Mouse (Mus musculus): ENCODE measurements around the gene Ctss. TPM values are rescaled to one million over a fixed set of nuclear protein-coding genes. Genes with fewer than 3 reads are reported as not detected.

Gene Ctss
- polyA plus RNA-seq, 1 experiment from 2014 or later = 25.7 TPM

DNA sequence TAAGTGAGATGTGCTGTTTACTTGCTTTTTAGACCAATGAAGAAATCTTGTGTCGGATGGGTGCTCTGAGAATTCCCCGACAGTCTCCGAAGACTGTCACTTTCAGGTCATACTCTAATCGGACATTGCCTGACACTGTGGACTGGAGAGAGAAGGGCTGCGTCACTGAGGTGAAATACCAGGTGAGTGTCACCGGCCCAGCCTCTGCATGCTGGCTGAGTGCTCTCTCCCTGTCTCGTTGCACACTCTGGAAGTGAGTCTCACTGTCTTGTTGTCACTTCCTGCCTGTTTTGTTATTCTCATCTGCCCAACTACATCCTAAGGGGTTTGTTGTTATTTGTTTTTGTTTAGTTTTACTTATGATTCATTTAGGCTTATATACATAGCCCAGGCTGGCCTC lies 16.4 kb downstream of the Ctss start:
- Histone ChIP-seq H3K9me3 (ENCODE audit: control insufficient read depth, low read length) (no peaks in the 10 kb centered on the region), H3K27ac (ENCODE audit: low read length) (no peak overlapping the region), H3K9ac (ENCODE audit: low read length) (no peak overlapping the region), H3K36me3 (ENCODE audit: control insufficient read depth, insufficient read depth, low read length) (no peaks in the 10 kb centered on the region), H3K4me3 (ENCODE audit: low read length) (no peak overlapping the region), H3K4me2 (ENCODE audit: low read depth, low read length) (no peak overlapping the region), H3K27me3 (ENCODE audit: control insufficient read depth, insufficient read depth, low read depth, low read length) (no peaks in the 10 kb centered on the region), H3K4me1 (replicated peaks; ENCODE audit: control insufficient read depth, insufficient read depth, low read length) (no peaks in the 10 kb centered on the region)
- 54% methylated on average over 7 of the region's 7 CpGs for WGBS
- no peak for ATAC-seq (ENCODE audit: low read depth)

DNA sequence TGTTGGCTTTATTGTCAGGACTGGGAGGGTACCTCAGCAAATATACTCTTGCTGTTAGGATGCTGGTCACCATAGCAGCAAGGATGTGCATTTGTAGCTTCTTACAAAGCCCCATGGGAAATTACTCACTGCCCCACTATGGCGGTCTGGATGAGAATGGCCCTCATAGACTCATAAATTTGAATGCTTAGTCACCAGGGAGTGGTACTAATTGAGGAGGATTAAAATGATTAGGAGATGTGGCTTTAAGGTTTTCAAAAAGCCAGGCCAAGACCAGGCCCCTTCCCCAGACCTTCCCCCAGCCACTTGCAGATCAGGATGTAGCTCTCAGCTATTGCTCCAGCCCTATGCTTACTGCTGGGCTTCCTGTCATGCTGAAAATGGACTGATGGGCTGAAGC lies 23.6 kb downstream of the Ctss start:
- ATAC-seq (ENCODE audit: low read depth) = no peak
- Histone ChIP-seq H3K27me3 (ENCODE audit: control insufficient read depth, insufficient read depth, low read depth, low read length) (no peaks in the 10 kb centered on the region), H3K4me1 (replicated peaks; ENCODE audit: control insufficient read depth, insufficient read depth, low read length) (no peaks in the 10 kb centered on the region), H3K4me2 (ENCODE audit: low read depth, low read length) (no peak overlapping the region), H3K4me3 (ENCODE audit: low read length) (no peak overlapping the region), H3K36me3 (ENCODE audit: control insufficient read depth, insufficient read depth, low read length) (no peaks in the 10 kb centered on the region), H3K27ac (ENCODE audit: low read length) (no peak overlapping the region), H3K9ac (ENCODE audit: low read length) (no peak overlapping the region), H3K9me3 (ENCODE audit: control insufficient read depth, low read length) (no peaks in the 10 kb centered on the region)
- 79% methylated on average over 1 of the region's 1 CpGs for WGBS

DNA sequence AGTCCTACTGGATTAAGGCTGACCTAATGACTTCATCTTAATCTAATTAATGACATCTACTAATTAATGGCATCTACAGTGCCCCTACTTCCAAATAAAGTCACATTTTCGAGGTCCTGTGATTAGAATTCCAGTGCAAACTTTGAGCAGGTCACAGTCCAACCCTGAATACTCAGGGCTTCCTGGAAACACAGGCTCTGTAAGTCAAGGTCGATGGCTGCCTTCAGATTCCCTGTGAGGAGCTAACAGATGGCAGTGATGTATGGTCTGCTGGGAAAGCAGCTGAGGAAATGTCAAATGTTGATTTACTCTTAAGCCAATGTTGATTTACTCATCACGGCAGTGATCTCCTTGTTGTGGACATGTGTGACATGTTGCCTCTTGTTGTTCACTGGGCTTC lies 27.4 kb downstream of the Ctss start:
- Histone ChIP-seq H3K4me2 (ENCODE audit: low read depth, low read length) (no peak overlapping the region), H3K36me3 (ENCODE audit: control insufficient read depth, insufficient read depth, low read length) (no peaks in the 10 kb centered on the region), H3K27ac (ENCODE audit: low read length) (no peak overlapping the region), H3K9ac (ENCODE audit: low read length) (no peak overlapping the region), H3K4me3 (ENCODE audit: low read length) (no peak overlapping the region), H3K4me1 (replicated peaks; ENCODE audit: control insufficient read depth, insufficient read depth, low read length) (no peaks in the 10 kb centered on the region), H3K9me3 (ENCODE audit: control insufficient read depth, low read length) (no peaks in the 10 kb centered on the region), H3K27me3 (ENCODE audit: control insufficient read depth, insufficient read depth, low read depth, low read length) (no peaks in the 10 kb centered on the region)
- WGBS = 28% methylated on average over 3 of the region's 3 CpGs
- ATAC-seq (ENCODE audit: low read depth) = no peak

DNA sequence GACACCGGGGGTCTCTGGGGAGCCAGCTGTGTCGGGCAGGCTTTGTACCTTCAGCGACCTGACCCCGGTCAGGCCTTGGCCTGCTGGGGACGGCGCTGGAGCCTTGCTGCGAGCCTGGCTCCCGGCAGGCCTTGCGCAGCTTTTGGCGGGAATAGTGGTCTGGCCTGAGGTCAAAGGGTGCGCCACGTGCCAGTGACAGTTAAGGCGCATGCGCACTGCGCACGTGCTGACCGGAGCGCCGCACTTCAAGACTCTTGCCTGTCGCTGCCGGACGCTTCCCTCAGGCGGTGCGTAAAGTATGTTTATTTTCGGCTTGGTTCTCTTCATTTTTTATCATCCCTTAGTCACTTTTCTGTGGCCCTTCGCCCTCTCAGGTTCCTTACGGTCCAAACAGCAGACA lies 32.9 kb downstream of the Ctss start, which contains the start of gene Hormad1:
Gene Hormad1, plus strand, starts transcription at position 241 of the 400 bp plus-strand sequence.
- no peak within 1 kb of the TSS for H3K27ac ChIP-seq (ENCODE audit: low read length)
- H3K36me3 ChIP-seq (ENCODE audit: control insufficient read depth, insufficient read depth, low read length) = no peaks in the 10 kb centered on the region
- H3K4me3 ChIP-seq (ENCODE audit: low read length) = no peak within 1 kb of the TSS
- no peaks in the 10 kb centered on the region for H3K9me3 ChIP-seq (ENCODE audit: control insufficient read depth, low read length)
- WGBS = 85% methylated on average over 27 of the region's 27 CpGs
- H3K9ac ChIP-seq (ENCODE audit: low read length) = no peak within 1 kb of the TSS
- ATAC-seq (ENCODE audit: low read depth) = no peak
- no peaks in the 10 kb centered on the region for H3K27me3 ChIP-seq (ENCODE audit: control insufficient read depth, insufficient read depth, low read depth, low read length)
- H3K4me2 ChIP-seq (ENCODE audit: low read depth, low read length) = no peak within 1 kb of the TSS
- no peaks in the 10 kb centered on the region for H3K4me1 ChIP-seq (replicated peaks; ENCODE audit: control insufficient read depth, insufficient read depth, low read length)

DNA sequence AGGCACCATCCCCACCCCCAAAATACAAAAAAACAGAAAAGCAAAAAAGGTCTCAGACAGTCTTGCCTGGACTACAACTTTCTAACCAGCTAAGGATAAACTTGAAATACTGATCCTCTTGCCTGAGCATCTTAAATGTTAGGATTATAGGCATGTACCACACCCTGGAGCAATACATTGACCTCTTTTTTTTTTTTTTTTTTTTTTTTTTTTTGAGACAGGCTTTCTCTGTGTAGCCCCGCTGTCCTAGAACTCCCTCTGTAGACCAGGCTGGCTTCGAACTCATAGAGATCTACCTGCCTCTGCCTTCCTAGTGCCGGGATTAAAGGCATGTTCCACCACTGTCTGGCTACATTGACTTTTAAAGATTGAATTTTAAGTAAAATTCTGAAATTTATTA lies 34.2 kb downstream of the Ctss start:
- Histone ChIP-seq H3K4me3 (ENCODE audit: low read length) (no peak overlapping the region), H3K4me1 (replicated peaks; ENCODE audit: control insufficient read depth, insufficient read depth, low read length) (no peaks in the 10 kb centered on the region), H3K27me3 (ENCODE audit: control insufficient read depth, insufficient read depth, low read depth, low read length) (no peaks in the 10 kb centered on the region), H3K9ac (ENCODE audit: low read length) (no peak overlapping the region), H3K4me2 (ENCODE audit: low read depth, low read length) (no peak overlapping the region), H3K27ac (ENCODE audit: low read length) (no peak overlapping the region), H3K9me3 (ENCODE audit: control insufficient read depth, low read length) (no peaks in the 10 kb centered on the region), H3K36me3 (ENCODE audit: control insufficient read depth, insufficient read depth, low read length) (no peaks in the 10 kb centered on the region)
- no peak for ATAC-seq (ENCODE audit: low read depth)
- WGBS = 85% methylated on average over 3 of the region's 3 CpGs

DNA sequence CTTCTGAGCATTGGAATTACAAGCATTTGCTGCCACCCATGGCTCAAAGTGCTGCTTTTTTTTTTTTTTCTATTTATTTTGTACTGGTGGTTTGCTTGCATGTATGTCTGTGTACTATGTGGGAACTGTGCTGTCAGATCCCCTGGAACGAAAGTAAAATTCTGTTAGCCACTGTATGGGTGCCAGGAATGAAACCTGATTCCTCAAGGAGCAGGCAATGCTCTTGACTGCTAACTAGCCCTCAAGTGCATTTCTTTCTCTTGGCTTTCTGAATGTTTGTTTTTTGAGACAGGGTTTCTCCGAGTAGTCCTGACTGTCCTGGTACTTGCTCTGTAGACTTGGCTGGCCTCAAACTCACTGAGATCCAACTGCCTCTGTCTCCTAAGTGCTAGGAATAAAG lies 35.2 kb downstream of the Ctss start:
- WGBS = 36% methylated on average over 2 of the region's 2 CpGs
- Histone ChIP-seq H3K27me3 (ENCODE audit: control insufficient read depth, insufficient read depth, low read depth, low read length) (no peaks in the 10 kb centered on the region), H3K4me1 (replicated peaks; ENCODE audit: control insufficient read depth, insufficient read depth, low read length) (no peaks in the 10 kb centered on the region), H3K9ac (ENCODE audit: low read length) (no peak overlapping the region), H3K9me3 (ENCODE audit: control insufficient read depth, low read length) (no peaks in the 10 kb centered on the region), H3K27ac (ENCODE audit: low read length) (no peak overlapping the region), H3K4me2 (ENCODE audit: low read depth, low read length) (no peak overlapping the region), H3K4me3 (ENCODE audit: low read length) (no peak overlapping the region), H3K36me3 (ENCODE audit: control insufficient read depth, insufficient read depth, low read length) (no peaks in the 10 kb centered on the region)
- ATAC-seq (ENCODE audit: low read depth) = peak; percentile 38; the same call in 1 of the 2 replicates

DNA sequence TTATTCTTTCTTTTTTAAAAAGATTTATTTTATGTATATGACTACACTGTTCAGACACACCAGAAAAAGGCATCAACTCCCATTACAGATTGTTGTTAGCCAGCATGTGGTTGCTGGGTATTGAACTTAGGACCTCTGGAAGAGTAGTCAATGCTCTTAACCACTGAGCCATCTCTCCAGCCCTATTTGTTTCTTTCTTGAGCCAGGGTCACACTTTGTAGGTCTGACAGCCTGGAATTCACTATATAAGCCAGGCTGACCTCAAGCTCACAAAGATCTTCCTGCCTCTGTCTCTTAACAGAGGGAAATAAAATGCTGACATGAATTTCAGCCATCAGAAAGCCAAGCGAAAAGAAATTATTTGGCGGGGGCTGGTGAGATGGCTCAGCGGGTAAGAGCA lies 43.0 kb downstream of the Ctss start:
- ATAC-seq (ENCODE audit: low read depth) = no peak
- H3K27me3 ChIP-seq (ENCODE audit: control insufficient read depth, insufficient read depth, low read depth, low read length) = no peaks in the 10 kb centered on the region
- no peak overlapping the region for H3K4me2 ChIP-seq (ENCODE audit: low read depth, low read length)
- H3K9me3 ChIP-seq (ENCODE audit: control insufficient read depth, low read length) = no peaks in the 10 kb centered on the region
- no peak overlapping the region for H3K9ac ChIP-seq (ENCODE audit: low read length)
- 90% methylated on average over 3 of the region's 3 CpGs for WGBS
- H3K4me1 ChIP-seq (replicated peaks; ENCODE audit: control insufficient read depth, insufficient read depth, low read length) = no peaks in the 10 kb centered on the region
- H3K27ac ChIP-seq (ENCODE audit: low read length) = no peak overlapping the region
- H3K36me3 ChIP-seq (ENCODE audit: control insufficient read depth, insufficient read depth, low read length) = no peaks in the 10 kb centered on the region
- no peak overlapping the region for H3K4me3 ChIP-seq (ENCODE audit: low read length)

DNA sequence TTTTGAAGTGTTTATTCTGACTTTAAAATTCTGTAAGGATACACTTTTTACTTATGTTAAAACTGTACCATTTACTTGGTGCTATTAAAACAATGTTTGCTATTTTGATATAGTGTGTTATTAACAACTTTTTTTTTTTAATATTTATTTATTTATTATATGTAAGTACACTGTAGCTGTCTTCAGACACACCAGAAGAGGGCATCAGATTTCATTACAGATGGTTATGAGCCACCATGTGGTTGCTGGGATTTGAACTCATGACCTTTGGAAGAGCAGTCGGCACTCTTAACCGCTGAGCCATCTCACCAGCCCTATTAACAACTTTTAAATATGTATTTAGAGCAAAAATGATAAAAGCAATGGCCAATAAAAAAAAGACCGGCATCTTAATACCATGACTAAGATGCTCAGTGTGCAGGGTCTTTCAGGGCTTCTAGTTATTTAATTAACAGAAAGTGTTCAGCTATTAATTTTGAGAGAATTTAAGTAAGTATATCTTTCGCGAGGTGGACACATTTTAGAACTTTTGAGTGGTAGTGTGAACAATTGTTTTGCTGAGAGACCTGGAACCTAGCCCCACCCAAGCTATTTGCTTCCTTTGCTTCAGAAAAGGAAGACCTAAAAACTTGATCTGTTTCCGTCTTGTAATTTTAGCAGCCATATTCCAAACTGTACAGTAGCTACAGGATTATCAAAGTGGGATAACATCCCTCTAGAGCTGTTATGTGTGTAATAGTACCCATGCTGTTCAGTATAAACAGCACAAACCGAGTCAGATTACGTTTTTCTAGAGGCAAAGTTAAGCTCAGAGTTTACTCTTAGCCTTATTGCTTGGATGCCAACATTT lies 61.4 kb downstream of the Ctss start:
- Histone ChIP-seq H3K9me3 (ENCODE audit: control insufficient read depth, low read length) (no peaks in the 10 kb centered on the region), H3K27ac (ENCODE audit: low read length) (peak overlapping the region; percentile 44; the same call in 1 of the 2 replicates), H3K9ac (ENCODE audit: low read length) (peak overlapping the region; percentile 24; the same call in 1 of the 2 replicates), H3K36me3 (ENCODE audit: control insufficient read depth, insufficient read depth, low read length) (peaks cover 8% of the 10 kb centered on the region; the same call in 1 of the 2 replicates), H3K27me3 (ENCODE audit: control insufficient read depth, insufficient read depth, low read depth, low read length) (no peaks in the 10 kb centered on the region), H3K4me1 (replicated peaks; ENCODE audit: control insufficient read depth, insufficient read depth, low read length) (peaks cover 7% of the 10 kb centered on the region; the same call in 1 of the 2 replicates), H3K4me3 (ENCODE audit: low read length) (peak overlapping the region; percentile 75), H3K4me2 (ENCODE audit: low read depth, low read length) (peak overlapping the region; percentile 70)
- ATAC-seq (ENCODE audit: low read depth) = peak; percentile 21; the same call in 1 of the 2 replicates
- WGBS = 49% methylated on average over 8 of the region's 8 CpGs

DNA sequence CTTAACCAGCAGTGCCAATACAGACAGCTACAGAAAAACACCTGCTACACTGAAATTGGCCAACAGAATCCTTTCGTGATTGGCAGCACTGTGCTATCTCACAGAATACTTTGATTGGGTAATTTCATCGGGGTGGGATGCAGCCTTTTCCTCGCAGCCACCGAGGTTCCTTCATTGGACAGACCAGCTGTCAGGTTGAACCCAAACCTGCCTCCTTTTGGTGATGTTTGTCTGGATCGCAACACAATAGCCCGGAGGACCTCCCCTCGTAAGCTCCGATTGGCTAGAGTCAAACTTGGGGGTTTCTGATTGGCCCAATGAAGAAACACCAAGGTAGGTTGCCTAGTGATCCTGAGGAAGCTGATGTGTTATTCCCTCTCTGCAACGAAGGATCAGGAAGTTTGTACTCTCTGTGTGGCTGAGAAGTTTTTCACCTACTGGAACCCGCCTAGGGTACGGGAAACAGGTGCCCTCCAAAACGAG lies 62.1 kb downstream of the Ctss start, which contains the start of gene Golph3l:
Gene Golph3l, plus strand, starts transcription at position 331 of the 483 bp plus-strand sequence.
- ATAC-seq (ENCODE audit: low read depth) = peak; percentile 100
- Histone ChIP-seq H3K9me3 (ENCODE audit: control insufficient read depth, low read length) (no peaks in the 10 kb centered on the region), H3K9ac (ENCODE audit: low read length) (peak within 1 kb of the TSS; percentile 72), H3K36me3 (ENCODE audit: control insufficient read depth, insufficient read depth, low read length) (peaks cover 8% of the 10 kb centered on the region; the same call in 1 of the 2 replicates), H3K4me1 (replicated peaks; ENCODE audit: control insufficient read depth, insufficient read depth, low read length) (peaks cover 7% of the 10 kb centered on the region; the same call in 1 of the 2 replicates), H3K4me2 (ENCODE audit: low read depth, low read length) (peak within 1 kb of the TSS; percentile 70), H3K27me3 (ENCODE audit: control insufficient read depth, insufficient read depth, low read depth, low read length) (no peaks in the 10 kb centered on the region), H3K27ac (ENCODE audit: low read length) (peak within 1 kb of the TSS; percentile 72), H3K4me3 (ENCODE audit: low read length) (peak within 1 kb of the TSS; percentile 75)
- 0% methylated on average over 12 of the region's 12 CpGs for WGBS

Data from lung, embryonic 16.5 days (tissue).